Mouse (Mus musculus) kidney, embryonic 15.5 days (tissue): ENCODE measurements around the gene Tbx3. TPM values are rescaled to one million over a fixed set of nuclear protein-coding genes. Genes with fewer than 3 reads are reported as not detected.

ENCODE experiments used
- ATAC-seq: fragments of 200-750 bp; cut with Nextera tagmentation; replicated peaks from 2 replicates; pipeline ENCODE4 v1.8.0; 2017; ENCODE audit warnings: moderate TSS enrichment; ENCODE audit not compliant: low FRiP score
- H3K27ac ChIP-seq: fragments of 300-500 bp; sonication (generic); 2 replicates; pipeline ENCODE4 v1.5.1; 2015; ENCODE audit warnings: mild to moderate bottlenecking, inconsistent platforms
- H3K27me3 ChIP-seq: fragments of 300-500 bp; sonication (generic); 2 replicates; pipeline ENCODE4 v1.6.1; 2015; ENCODE audit warnings: inconsistent platforms
- H3K36me3 ChIP-seq: fragments of 300-500 bp; sonication (generic); 2 replicates; pipeline ENCODE4 v1.6.1; 2015; ENCODE audit warnings: inconsistent platforms
- H3K4me1 ChIP-seq: fragments of 300-500 bp; sonication (generic); 2 replicates; pipeline ENCODE4 v1.6.1; 2015; ENCODE audit warnings: inconsistent platforms
- H3K4me2 ChIP-seq: fragments of 300-500 bp; sonication (generic); 2 replicates; pipeline ENCODE4 v1.6.1; 2015; ENCODE audit warnings: moderate library complexity, mild to moderate bottlenecking, inconsistent platforms
- H3K4me3 ChIP-seq: fragments of 300-500 bp; sonication (generic); replicated peaks from 2 replicates; pipeline ENCODE4 v1.5.1; 2015; ENCODE audit warnings: mild to moderate bottlenecking, inconsistent platforms
- H3K9ac ChIP-seq: fragments of 300-500 bp; sonication (generic); 2 replicates; pipeline ENCODE4 v1.6.1; 2015; ENCODE audit warnings: mild to moderate bottlenecking, inconsistent platforms
- H3K9me3 ChIP-seq: fragments of 300-500 bp; sonication (generic); replicated peaks from 2 replicates; pipeline ENCODE4 v1.6.1; 2016; ENCODE audit warnings: inconsistent platforms
- WGBS: fragments of 180-500 bp; shearing (Covaris S2); methylation state at CpG from one replicate; pipeline ENCODE4 v1.1.7; 2015; ENCODE audit warnings: mixed read lengths; 5-methylcytosine and 5-hydroxymethylcytosine counted together
- polyA plus RNA-seq: library from polyadenylated mRNA; unstranded; fragments of >200 nt; fragmentation: Nextera tagmentation; extraction: Ambion mirVana; gene quantifications from 2 replicates; pipeline ENCODE4 v1.2.1, GENCODE M21; 2015

The Tbx3 gene
- polyA plus RNA-seq, 1 experiment from 2014 or later = 54.4 TPM

DNA sequence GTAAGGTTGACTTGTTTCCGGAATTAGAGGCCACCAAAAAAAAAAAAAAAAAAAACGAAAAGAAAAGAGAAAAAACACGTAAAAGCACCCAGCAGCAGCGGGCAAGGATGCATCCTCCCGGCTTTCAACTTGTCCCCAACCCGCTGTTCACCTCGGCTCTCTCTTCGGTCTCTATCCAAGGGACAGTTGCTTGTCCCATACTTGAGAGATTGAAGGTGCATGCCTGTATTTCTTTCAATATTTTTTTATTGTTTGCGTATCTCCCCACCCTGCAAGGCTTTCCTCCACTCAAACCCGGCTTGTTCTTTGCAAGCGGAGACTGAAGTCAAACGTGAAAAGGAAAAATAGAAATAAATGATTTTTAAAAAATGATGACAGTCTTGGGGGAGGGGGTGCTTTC, 7.7 kb upstream of the Tbx3 start:
- WGBS = 6% methylated on average over 12 of the region's 12 CpGs
- Histone ChIP-seq H3K4me1 (peaks cover 22% of the 10 kb centered on the region), H3K36me3 (no peaks in the 10 kb centered on the region), H3K27ac (peak overlapping the region; percentile 71), H3K4me3 (peak overlapping the region; percentile 18), H3K9me3 (no peaks in the 10 kb centered on the region), H3K27me3 (peaks cover 99% of the 10 kb centered on the region), H3K4me2 (peak overlapping the region; percentile 46), H3K9ac (no peak overlapping the region)
- no peak for ATAC-seq

GRCm38 (mm10) chr5:119663241-119663640, 7.2 kb upstream of the Tbx3 start:
- no peak for ATAC-seq
- Histone ChIP-seq H3K27ac (peak overlapping the region; percentile 71), H3K4me3 (peak overlapping the region; percentile 18), H3K36me3 (no peaks in the 10 kb centered on the region), H3K4me1 (peaks cover 27% of the 10 kb centered on the region), H3K4me2 (peak overlapping the region; percentile 46), H3K9ac (no peak overlapping the region), H3K9me3 (no peaks in the 10 kb centered on the region), H3K27me3 (peaks cover 99% of the 10 kb centered on the region)
- 5% methylated on average over 15 of the region's 15 CpGs for WGBS

- Histone ChIP-seq H3K36me3 (no peaks in the 10 kb centered on the region), H3K27ac (peak overlapping the region; percentile 71), H3K27me3 (peaks cover 99% of the 10 kb centered on the region), H3K4me2 (peak overlapping the region; percentile 46), H3K9ac (no peak overlapping the region), H3K9me3 (no peaks in the 10 kb centered on the region), H3K4me3 (peak overlapping the region; percentile 18; the same call in 1 of the 2 replicates), H3K4me1 (peaks cover 32% of the 10 kb centered on the region)
- WGBS = 16% methylated on average over 5 of the region's 5 CpGs
- no peak for ATAC-seq
Observed at GRCm38 (mm10) chr5:119663747-119664146, 6.7 kb upstream of the Tbx3 start.

DNA sequence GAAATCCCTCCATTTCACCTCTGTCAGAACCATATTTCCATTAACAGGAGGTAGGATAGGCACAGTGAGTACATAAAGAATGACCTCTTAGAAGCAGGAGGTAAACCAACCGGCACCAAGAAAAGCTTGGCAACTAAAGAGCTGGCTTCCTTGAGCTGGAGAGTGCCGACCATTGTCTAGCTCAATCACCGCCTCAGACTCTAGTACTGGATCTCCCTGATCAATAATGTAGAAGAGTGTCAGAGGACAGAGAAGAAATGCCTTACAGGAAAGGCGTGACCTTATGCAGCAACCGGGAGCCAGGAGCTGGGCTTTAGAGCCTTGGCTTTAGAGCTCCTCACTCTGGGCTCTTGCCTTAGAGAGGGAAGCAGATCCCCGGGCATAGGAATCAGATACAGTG, 4.7 kb upstream of the Tbx3 start:
- Histone ChIP-seq H3K4me1 (peaks cover 48% of the 10 kb centered on the region), H3K27ac (no peak overlapping the region), H3K36me3 (no peaks in the 10 kb centered on the region), H3K4me2 (no peak overlapping the region), H3K9ac (no peak overlapping the region), H3K4me3 (no peak overlapping the region), H3K9me3 (no peaks in the 10 kb centered on the region), H3K27me3 (peaks cover 100% of the 10 kb centered on the region)
- ATAC-seq = no peak
- WGBS = 21% methylated on average over 6 of the region's 6 CpGs

DNA sequence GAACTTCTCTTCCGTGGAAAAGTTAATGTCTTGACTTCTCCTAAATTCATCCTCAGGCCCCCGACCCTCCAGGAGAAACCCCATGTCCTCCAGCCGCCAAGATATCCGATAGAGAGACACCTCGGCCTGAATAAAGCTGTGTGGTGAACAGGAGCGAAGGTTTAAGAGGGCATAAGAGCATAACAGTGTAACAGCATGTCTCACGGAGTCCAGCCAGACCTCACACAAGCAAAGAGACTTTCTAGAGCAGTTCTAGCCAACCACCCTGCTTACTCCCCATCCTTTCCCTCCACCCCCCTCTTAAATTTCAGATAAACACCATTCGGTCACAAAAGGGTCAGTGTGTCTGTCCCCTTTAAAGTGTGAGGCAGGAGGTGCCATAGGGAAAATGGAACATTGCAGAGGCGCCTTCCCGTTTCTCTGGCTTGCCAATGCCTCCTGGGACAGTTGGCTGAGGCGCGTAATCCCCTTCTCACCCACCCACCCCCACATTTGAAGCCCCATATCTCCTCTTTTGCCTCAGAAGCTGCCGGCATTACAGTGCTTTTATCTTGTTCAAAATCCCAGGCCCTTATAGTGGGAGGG, 3.0 kb upstream of the Tbx3 start:
- Histone ChIP-seq H3K27ac (peak overlapping the region; percentile 98), H3K27me3 (peaks cover 98% of the 10 kb centered on the region), H3K9me3 (no peaks in the 10 kb centered on the region), H3K4me2 (peak overlapping the region; percentile 84), H3K4me3 (0 out of 2 replicates have a peak overlapping the region, but pooled peaks have one; percentile 51), H3K9ac (0 out of 2 replicates have a peak overlapping the region, but pooled peaks have one; percentile 25), H3K4me1 (peaks cover 57% of the 10 kb centered on the region), H3K36me3 (no peaks in the 10 kb centered on the region)
- no peak for ATAC-seq
- 35% methylated on average over 13 of the region's 13 CpGs for WGBS

GRCm38 (mm10) chr5:119668191-119668912, 2.1 kb upstream of the Tbx3 start:
- Histone ChIP-seq H3K4me2 (peak overlapping the region; percentile 84), H3K9me3 (no peaks in the 10 kb centered on the region), H3K4me1 (peaks cover 54% of the 10 kb centered on the region), H3K36me3 (no peaks in the 10 kb centered on the region), H3K9ac (peak overlapping the region; percentile 58), H3K27me3 (peaks cover 97% of the 10 kb centered on the region), H3K27ac (peak overlapping the region; percentile 98), H3K4me3 (peak overlapping the region; percentile 51)
- ATAC-seq = no peak
- 11% methylated on average over 34 of the region's 34 CpGs for WGBS

DNA sequence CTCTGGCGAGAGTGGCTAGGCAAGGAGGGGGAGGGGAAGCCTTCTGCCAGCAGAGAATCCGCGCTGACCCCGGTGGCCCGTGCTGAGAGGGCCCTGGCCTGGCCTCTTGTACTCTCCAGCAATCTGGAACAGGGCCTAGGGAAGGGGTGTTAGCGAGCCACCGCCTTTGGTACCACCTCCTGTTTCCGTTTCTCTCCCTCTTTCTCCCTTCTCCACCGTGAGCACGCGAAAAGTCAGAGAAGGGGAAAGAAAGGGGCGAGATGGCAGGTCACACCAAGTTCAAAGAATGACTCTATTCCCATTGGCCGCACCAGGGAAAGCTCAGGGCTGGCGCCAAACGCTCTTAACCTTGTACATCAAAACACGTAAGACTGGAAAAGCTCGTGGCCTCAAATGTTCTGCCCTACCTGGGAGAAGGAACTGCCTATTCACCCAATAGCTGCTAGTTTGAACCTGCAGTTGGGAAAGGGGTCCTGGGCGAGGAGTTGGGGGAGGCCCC, 1.5 kb upstream of the Tbx3 start:
- Histone ChIP-seq H3K36me3 (no peaks in the 10 kb centered on the region), H3K27ac (peak overlapping the region; percentile 98), H3K9me3 (no peaks in the 10 kb centered on the region), H3K4me2 (peak overlapping the region; percentile 84), H3K27me3 (peaks cover 95% of the 10 kb centered on the region), H3K9ac (peak overlapping the region; percentile 58), H3K4me1 (peaks cover 52% of the 10 kb centered on the region), H3K4me3 (peak overlapping the region; percentile 51)
- no peak for ATAC-seq
- 14% methylated on average over 18 of the region's 18 CpGs for WGBS

DNA sequence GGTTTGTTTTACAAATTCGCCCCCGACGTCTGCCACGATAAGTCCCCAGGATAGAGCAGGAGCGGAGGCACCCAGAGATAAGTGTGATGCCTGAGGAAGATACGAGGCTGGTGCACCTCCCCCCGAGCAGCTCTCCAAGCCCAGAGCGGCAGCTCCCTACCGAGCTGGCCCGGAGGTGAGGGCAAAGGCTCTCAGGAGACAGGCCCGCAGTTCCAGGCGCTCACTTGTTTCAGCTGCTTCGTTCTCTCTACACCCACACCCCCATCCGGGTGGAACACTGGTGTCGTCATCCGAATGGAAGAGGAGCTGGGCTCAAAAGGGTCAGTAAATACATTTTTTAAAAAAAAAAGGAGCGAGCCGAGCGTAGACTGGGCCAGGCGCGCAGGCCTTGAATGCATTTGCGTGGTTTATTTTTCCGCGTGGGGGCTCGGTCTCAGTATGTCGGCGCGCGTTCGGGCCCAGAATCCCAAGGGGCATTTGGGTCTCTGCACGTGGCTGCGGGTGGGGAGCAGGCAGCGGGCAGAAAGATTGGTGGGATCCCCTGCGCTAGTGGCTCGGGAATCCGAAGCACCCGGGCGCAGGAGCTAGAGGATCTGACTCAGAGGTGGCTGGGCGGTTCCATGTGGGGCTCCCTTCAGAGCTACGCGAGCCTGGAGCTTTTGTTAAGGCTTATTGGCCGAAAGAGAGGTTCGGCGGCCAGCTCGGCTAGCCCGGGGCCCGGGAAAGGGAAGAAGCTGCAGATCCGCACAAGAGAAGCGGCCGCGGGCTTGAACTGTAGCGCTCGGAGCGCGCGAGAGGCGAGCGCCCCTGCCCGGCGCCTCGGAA, 516 bp upstream of the Tbx3 start:
- 1% methylated on average over 61 of the region's 61 CpGs for WGBS
- Histone ChIP-seq H3K36me3 (no peaks in the 10 kb centered on the region), H3K27ac (peak overlapping the region; percentile 98), H3K4me2 (peak overlapping the region; percentile 84), H3K27me3 (peaks cover 95% of the 10 kb centered on the region), H3K4me3 (peak overlapping the region; percentile 51), H3K4me1 (peaks cover 52% of the 10 kb centered on the region), H3K9ac (peak overlapping the region; percentile 58), H3K9me3 (no peaks in the 10 kb centered on the region)
- ATAC-seq = 0 out of 2 replicates have a peak, but pooled peaks have one; percentile 7

- no peak for ATAC-seq
- Histone ChIP-seq H3K27me3 (peaks cover 95% of the 10 kb centered on the region), H3K27ac (peak overlapping the region; percentile 98), H3K9me3 (no peaks in the 10 kb centered on the region), H3K4me3 (peak overlapping the region; percentile 51), H3K9ac (peak overlapping the region; percentile 58), H3K4me2 (peak overlapping the region; percentile 84), H3K36me3 (peaks cover 2% of the 10 kb centered on the region; the same call in 1 of the 2 replicates), H3K4me1 (peaks cover 56% of the 10 kb centered on the region)
- under 1% methylated on average over 40 of the region's 40 CpGs for WGBS
Observed at GRCm38 (mm10) chr5:119671124-119671801, 794 bp downstream of the Tbx3 start.

DNA sequence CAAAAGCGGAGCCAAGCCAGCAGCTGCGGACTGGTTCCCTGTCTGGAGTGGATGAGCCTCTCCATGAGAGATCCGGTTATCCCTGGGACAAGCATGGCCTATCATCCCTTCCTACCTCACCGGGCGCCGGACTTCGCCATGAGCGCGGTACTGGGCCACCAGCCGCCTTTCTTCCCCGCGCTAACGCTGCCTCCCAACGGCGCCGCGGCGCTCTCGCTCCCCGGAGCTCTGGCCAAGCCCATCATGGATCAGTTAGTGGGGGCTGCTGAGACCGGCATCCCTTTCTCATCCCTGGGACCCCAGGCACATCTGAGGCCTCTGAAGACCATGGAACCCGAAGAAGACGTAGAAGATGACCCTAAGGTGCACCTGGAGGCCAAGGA, 1.5 kb downstream of the Tbx3 start:
- Histone ChIP-seq H3K9me3 (no peaks in the 10 kb centered on the region), H3K9ac (peak overlapping the region; percentile 58), H3K4me3 (peak overlapping the region; percentile 51), H3K4me2 (peak overlapping the region; percentile 84), H3K36me3 (peaks cover 5% of the 10 kb centered on the region; the same call in 1 of the 2 replicates), H3K4me1 (peaks cover 53% of the 10 kb centered on the region), H3K27me3 (peaks cover 95% of the 10 kb centered on the region), H3K27ac (peak overlapping the region; percentile 98)
- 0% methylated on average over 23 of the region's 23 CpGs for whole genome bisulfite sequencing
- ATAC-seq = no peak

GRCm38 (mm10) chr5:119672348-119672983, 2.0 kb downstream of the Tbx3 start:
- peak overlapping the region; percentile 58 for H3K9ac ChIP-seq
- WGBS = 2% methylated on average over 19 of the region's 19 CpGs
- H3K27me3 ChIP-seq = peaks cover 95% of the 10 kb centered on the region
- peak overlapping the region; percentile 51 for H3K4me3 ChIP-seq
- peaks cover 49% of the 10 kb centered on the region for H3K4me1 ChIP-seq
- H3K9me3 ChIP-seq = no peaks in the 10 kb centered on the region
- ATAC-seq = no peak
- peaks cover 5% of the 10 kb centered on the region; the same call in 1 of the 2 replicates for H3K36me3 ChIP-seq
- H3K4me2 ChIP-seq = peak overlapping the region; percentile 84
- H3K27ac ChIP-seq = peak overlapping the region; percentile 98
